Mouse (Mus musculus) right cerebral cortex, adult 2 months (tissue): ENCODE measurements around the gene Prdm11.

Experiments used
- DNase-seq, 2 experiments: peaks; one replicate each; pipeline ENCODE4 v3.0.0; 2021 to 2022; ENCODE audit warnings: low spot score in 2 of 2

Prdm11 gene

DNA sequence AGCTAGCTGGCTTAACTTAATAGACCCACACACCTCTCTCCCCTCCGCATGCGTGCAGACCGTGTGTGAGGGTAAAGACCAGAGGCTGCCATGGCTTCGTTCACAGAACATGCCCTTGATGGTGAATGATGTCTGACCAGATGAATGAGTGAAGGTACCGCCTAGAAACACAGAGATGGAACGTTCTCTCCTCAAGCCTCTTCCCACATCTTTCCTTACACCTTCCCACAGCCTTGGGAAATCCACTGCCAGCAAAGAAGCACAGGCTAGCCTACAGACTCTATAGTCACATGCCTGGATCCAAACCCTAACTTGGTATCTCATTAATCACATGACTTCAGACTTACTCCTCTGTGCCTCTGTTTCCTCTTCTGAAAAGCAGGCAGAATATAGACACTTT lies 112.6 kb downstream of the Prdm11 start:
- DNase-seq, result no peak

DNA sequence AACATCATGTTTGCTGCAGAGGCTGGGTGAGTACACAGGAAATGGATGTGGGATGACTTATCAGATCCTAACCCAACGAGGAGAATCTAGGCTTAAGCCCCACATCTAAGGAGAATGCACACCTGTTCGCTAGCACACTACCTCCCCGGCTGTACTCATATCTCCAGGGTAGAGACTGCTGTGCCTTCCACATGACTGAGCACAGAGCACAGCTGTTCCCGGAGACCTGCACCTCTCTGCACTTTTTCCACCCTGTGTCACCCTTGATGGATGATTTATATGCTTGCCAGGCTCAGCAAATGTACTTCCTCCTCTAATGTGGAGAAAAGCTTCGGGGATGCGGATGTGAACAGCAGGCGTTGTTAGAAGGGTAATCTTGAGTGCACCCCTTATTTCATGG lies 114.9 kb downstream of the Prdm11 start:
- no peak for DNase-seq

DNA sequence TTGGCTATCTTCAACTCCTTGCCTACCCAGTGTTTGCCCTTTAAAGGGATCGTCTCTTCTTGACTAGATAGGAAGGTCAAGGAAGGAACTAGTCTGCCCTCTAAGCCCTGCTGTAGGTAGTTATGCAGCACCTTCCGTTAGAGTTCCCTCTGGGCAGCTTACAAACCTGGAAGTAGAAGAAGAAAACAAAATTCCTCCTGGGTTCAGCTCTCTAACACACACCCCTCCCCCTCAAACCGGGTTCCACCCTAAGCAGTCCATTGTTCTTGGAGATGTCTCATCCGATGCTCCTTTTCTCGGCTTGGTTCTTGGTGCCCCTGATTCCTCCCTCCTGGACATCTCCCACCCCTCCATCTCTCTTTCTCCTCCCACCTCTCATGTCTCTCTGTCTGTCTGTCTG lies 116.3 kb downstream of the Prdm11 start:
- DNase-seq, result no peak

DNA sequence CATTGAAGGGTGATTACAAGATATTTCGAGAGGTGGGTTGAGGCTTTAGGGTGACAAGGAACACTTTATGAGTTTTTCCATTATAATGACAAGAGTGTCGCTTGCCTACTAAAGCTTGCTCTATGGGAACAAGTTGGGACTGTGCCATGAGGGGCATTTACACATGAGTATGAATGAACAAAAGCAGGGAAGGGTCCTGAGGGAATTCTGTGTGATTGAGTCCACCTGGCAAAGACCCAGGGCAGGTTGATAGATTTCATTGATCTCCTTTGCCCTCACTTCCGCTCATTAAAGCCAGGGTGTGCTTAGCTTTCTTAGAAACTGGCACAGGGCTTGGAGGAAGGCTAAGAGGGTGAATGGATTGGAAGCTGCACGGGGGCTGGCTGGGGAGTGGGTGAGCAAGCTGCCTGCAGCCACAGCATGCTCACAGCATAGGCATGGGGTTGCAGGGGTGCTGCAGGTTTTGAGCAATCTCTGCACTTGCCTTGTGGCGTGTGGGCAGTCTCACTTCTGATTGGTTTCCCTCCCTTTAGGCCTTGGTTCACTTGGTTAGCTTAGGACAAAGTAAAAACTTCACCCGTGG lies 121.2 kb downstream of the Prdm11 start:
- DNase-seq, result no peak

DNA sequence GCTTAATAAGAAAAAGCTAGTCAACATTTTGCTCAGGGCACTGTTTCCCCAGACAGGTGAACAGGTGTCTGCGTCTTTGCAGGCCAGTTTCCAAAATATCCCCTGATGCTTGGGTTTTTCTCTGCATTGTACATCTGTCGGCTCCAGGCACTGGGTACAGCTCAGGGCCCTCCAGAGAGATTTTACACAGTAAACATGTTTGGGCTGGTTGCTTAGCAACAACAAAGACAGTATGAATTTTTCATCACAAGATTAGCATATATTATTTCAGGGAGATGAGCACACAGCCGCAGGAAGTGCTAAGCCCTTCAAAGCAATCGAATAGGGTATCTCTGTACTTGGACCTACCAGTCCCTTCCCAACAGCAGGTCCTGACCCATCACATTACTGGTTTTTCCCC lies 125.3 kb downstream of the Prdm11 start:
- DNase-seq, result peak; percentile 55 to 57

DNA sequence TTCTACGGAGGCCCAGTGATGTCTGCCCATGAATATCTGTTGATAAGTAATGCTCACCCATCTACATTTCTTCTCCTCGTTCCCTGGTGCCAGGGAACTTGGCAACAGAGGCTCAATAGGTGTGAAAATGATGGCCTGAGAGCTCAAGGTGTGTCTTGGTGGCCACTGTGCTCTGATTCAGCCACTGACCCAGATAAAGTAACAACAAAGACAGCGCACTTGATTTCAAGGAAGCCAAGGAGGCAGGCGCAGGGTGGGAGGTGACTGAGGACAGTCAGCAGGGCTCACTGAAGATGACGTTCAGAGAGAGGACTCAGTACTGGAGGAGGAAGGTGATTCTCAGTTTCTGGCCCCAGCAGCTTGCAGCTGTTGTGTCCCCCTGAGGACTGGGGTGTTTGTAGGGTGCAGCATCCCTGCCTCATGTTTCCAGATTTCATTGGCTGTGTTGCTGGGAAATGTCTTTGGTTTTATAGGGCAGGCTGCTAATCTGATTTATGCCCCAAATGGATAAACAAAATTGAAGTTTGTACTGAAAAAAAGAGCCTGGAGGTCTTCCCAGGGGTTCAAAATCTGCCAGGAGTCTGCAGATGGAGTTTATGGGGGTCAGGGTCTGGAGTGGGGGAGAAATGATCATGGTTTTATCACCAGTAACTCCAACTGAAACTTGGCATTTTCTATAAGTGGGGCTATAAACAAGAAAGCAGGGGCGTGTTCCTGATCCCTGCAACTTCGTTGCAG lies 128.4 kb downstream of the Prdm11 start:
- DNase-seq, result no peak

DNA sequence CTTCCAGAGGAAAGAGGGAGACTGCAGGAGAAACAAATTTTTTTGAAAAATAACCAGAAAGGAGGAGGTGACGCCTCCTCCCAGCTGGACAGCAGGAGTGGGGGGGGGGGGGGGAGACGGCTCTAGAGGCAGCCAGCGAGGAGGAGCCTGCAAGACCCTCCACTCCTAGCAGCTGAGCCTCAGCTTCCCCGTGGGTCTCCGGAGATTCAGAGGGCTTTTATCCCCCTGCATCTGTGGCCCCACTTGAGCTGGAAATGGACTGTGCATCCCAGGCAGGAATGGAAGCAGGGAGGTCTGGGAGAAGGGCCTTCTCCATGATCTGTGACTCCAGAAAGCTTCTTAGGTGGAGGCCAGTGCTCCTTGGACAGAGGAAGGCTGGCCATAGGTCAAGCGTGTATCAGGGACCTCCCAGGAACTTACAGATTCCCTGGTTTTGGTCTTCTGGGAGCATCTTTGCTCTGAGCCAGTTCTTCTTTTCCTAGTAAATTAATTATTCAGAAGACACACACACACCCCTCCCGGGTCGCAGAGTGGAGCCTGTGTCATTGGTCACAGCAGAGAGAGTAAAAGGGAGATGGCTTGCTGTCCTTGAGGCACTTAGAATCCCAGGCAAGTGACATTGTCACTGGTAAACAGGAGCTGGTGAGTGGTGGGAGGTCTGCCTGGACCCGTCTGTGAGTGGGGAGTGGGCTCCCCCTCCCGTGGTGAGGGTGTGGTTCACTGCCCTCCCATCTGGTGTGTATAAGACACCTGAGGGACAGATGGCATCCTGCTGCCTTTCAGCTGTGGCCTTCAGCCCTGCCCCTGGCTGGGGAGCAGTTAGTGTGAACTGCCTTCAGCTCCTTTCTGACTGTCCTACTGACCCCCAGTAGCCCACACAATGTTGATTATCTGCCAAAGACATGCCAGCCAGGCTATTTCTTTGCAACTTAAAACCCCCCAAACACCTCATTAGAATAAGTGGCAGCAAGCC lies 130.0 kb downstream of the Prdm11 start:
- peak in 1 of 2 experiments; percentile 49 for DNase-seq
